8 mouse cellular contexts compared by ENCODE assay signal in the genomic region with DNA sequence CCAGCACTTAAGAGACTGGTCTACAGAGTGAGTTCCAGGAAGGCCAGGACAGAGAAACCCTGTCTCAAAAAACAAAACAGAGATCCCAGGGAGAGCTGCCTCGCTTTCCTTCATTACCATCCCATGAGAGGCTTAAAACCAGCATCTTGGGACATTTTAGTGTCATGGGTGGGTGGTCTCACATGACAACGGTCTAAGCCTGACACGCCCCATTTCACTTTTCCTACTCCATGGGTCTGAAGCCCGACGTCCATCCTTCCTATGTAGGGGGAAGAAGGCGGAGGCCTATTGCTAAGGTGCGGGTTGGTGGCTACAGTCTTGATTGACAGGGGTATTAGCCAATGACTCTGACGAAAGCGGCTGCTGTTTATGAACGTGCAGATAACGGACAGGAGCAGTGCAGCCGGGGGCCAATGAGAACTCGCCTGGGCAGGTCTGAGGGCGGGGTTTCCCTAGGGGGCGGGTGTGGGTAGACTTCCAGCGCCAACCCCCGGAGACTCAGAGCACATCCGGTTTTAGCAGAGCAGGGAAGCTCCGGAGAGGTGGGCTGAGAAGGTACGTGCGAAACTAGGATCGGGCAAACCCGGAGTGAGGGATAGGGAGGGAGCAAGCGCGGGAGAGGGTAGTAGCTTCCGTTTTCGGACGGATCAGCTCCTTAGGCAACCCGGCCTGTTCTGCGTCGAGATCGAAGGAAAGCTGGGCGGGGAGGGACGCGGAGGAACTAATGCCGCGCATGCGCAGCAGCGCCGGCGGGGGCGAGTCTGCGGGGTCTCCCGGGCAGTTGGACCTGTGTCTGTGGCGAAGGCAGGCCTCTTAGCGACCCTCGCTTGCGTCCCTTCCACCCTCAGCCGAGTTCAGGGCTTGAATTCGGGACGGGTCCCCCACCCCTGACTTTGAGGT. TPM values are rescaled to one million over a fixed set of nuclear protein-coding genes. Genes with fewer than 3 reads are reported as not detected.
DNase-seq lines count a peak whose midpoint lies in the region; ATAC-seq and TF ChIP-seq lines count a peak whose summit lies in the region.

A gene (plus strand): TSS at position 397 of the 900 bp plus-strand sequence.

- H3K27me3 ChIP-seq in hindbrain, postnatal 0 days (ENCODE audit: insufficient read depth, low read length) = no peaks in the 10 kb centered on the region

- DNase-seq in ZHBTc4 (ENCODE audit: low read depth, low spot score) = peak; percentile 100
- DNase-seq in gastrocnemius, adult 2 months = peak; percentile 99
- peak; percentile 100 for DNase-seq in hindbrain, postnatal 0 days (ENCODE audit: low spot score)
- peak; percentile 98 to 99 for DNase-seq in left cerebral cortex, adult 2 months (ENCODE audit: extremely low spot score in 1 of 2, low spot score in 2 of 2)
- peak; percentile 99 to 100 for DNase-seq in right cerebral cortex, adult 2 months (ENCODE audit: low spot score in 2 of 2)
- DNase-seq in urinary bladder, postnatal 14 days (ENCODE audit: low spot score) = peak; percentile 99

- under 1% methylated on average over 44 of the region's 51 CpGs for WGBS in hindbrain, postnatal 0 days

- no peaks in the 10 kb centered on the region for H3K36me3 ChIP-seq in hindbrain, postnatal 0 days (ENCODE audit: insufficient read depth, low read length)

- TF ChIP-seq CTCF in gastrocnemius, adult 2 months (IDR thresholded peaks at IDR 0.05) = no peak
- TF ChIP-seq CTCF in hindbrain, postnatal 0 days (IDR thresholded peaks at IDR 0.05; ENCODE audit: low read depth) = peak; percentile 28
- no peak for TF ChIP-seq CTCF in left cerebral cortex, adult 2 months (IDR thresholded peaks at IDR 0.05)

- peak within 1 kb of the TSS; percentile 71 for H3K4me2 ChIP-seq in hindbrain, postnatal 0 days (ENCODE audit: low read depth, low read length)

- peak within 1 kb of the TSS; percentile 80 for H3K9ac ChIP-seq in hindbrain, postnatal 0 days (replicated peaks; ENCODE audit: low read length)

- H3K4me1 ChIP-seq in hindbrain, postnatal 0 days (ENCODE audit: insufficient read depth, low read length) = peaks cover 18% of the 10 kb centered on the region

- no peaks in the 10 kb centered on the region for H3K9me3 ChIP-seq in hindbrain, postnatal 0 days (ENCODE audit: low read length)

- H3K27ac ChIP-seq in gastrocnemius, adult 2 months = peak within 1 kb of the TSS; percentile 99
- H3K27ac ChIP-seq in hindbrain, postnatal 0 days = peak within 1 kb of the TSS; percentile 96
- peak within 1 kb of the TSS; percentile 95 for H3K27ac ChIP-seq in left cerebral cortex, adult 2 months

- intact Hi-C loops in gastrocnemius, adult 2 months (cut with DNase I) = no loop called here
- intact Hi-C loops in left cerebral cortex, adult 2 months (cut with DNase I) = no loop called here

- H3K4me3 ChIP-seq in gastrocnemius, adult 2 months = peak within 1 kb of the TSS; percentile 93
- peak within 1 kb of the TSS; percentile 83 for H3K4me3 ChIP-seq in hindbrain, postnatal 0 days (ENCODE audit: low read length)
- H3K4me3 ChIP-seq in left cerebral cortex, adult 2 months = peak within 1 kb of the TSS; percentile 87

- ATAC-seq in common myeloid progenitor, adult 5-6 weeks (replicated peaks; ENCODE audit: low read depth, poor library complexity, severe bottlenecking) = peak; percentile 79
- peak; percentile 100 for ATAC-seq in hindbrain, postnatal 0 days
- peak; percentile 75 for ATAC-seq in megakaryocyte, adult 5-6 weeks (ENCODE audit: poor library complexity, severe bottlenecking)

RNA-seq across cellular contexts. Expression of the gene that starts here (rescaled TPM):
- 92.2 and 125 TPM in 2 replicates for total RNA-seq in common myeloid progenitor, adult 5-6 weeks (2017)
- 100 to 1,000 TPM; 181 to 184 TPM for total RNA-seq in gastrocnemius, adult 2 months (2021)
- 323 and 346 TPM in 2 replicates for total RNA-seq in hindbrain, postnatal 0 days (2014; rRNA removed)
- 355 and 374 TPM in 2 replicates for polyA plus RNA-seq in hindbrain, postnatal 0 days (2015; fragmentation: Nextera tagmentation; extraction: Ambion mirVana)
- total RNA-seq in left cerebral cortex, adult 2 months (2021) = 100 to 1,000 TPM; 332 to 333 TPM
- total RNA-seq in megakaryocyte, adult 5-6 weeks (2015) = 410 and 456 TPM in 2 replicates
- total RNA-seq in megakaryocyte, adult 5-6 weeks (2017) = 187 and 196 TPM in 2 replicates

Comparison
In these comparisons a context has a peak if more than half of its experiments do, and no peak if none do; other contexts are left out.
1. Peak in every context shown above with its lines: DNase-seq, ATAC-seq, H3K4me3 ChIP-seq and H3K27ac ChIP-seq.